Mouse (Mus musculus): ENCODE results near the gene Tceal5.
A peak's percentile ranks its signal among the peaks of the same experiment; 100 is the strongest.
"Not testable (repeated sequence)": the region's sequence is repeated elsewhere in the genome, so short reads cannot be mapped to it uniquely, and the experiment has no call there.

Gene Tceal5

GRCm38 (mm10) chrX:136203664-136204066, at the start of gene Tceal5:
TSS of gene Tceal5 (minus strand) at chrX:136203876.
- DNase-seq (ENCODE audit: low read depth, low spot score) = peak; percentile 78

- DNase-seq (ENCODE audit: low read depth, low spot score) = no peak
Measured at GRCm38 (mm10) chrX:136252023-136252729, 48.5 kb upstream of the Tceal5 start.

- no peak for DNase-seq (ENCODE audit: low read depth, low spot score)
Measured at GRCm38 (mm10) chrX:136249671-136250070, 46.0 kb upstream of the Tceal5 start.

- DNase-seq (ENCODE audit: low read depth, low spot score) = no peak
Measured at GRCm38 (mm10) chrX:136248811-136249210, 45.1 kb upstream of the Tceal5 start.

GRCm38 (mm10) chrX:136245521-136246071, 41.9 kb upstream of the Tceal5 start:
- no peak for DNase-seq (ENCODE audit: low read depth, low spot score)

- peak; percentile 62 for DNase-seq (ENCODE audit: low read depth, low spot score)
Measured at GRCm38 (mm10) chrX:136244574-136245229, 41.0 kb upstream of the Tceal5 start, which contains the start of gene Tceal9. TSS of gene Tceal9 (plus strand) at chrX:136245079.

GRCm38 (mm10) chrX:136243181-136243580, 39.5 kb upstream of the Tceal5 start:
- DNase-seq (ENCODE audit: low read depth, low spot score) = no peak

GRCm38 (mm10) chrX:136238118-136238517, 34.4 kb upstream of the Tceal5 start:
- DNase-seq (ENCODE audit: low read depth, low spot score) = no peak

GRCm38 (mm10) chrX:136227768-136228167, 24.1 kb upstream of the Tceal5 start:
- no peak for DNase-seq (ENCODE audit: low read depth, low spot score)

- DNase-seq (ENCODE audit: low read depth, low spot score) = no peak
Measured at GRCm38 (mm10) chrX:136223714-136224113, 20.0 kb upstream of the Tceal5 start.

GRCm38 (mm10) chrX:136216303-136216702, 12.6 kb upstream of the Tceal5 start:
- no peak for DNase-seq (ENCODE audit: low read depth, low spot score)

GRCm38 (mm10) chrX:136214729-136215677, 11.3 kb upstream of the Tceal5 start, which contains the start of the genes Tceal7 and Bex1:
TSS of gene Tceal7 (plus strand) at chrX:136214779.
TSS of gene Bex1 (minus strand) at chrX:136215513.
- DNase-seq (ENCODE audit: low read depth, low spot score) = not testable (repeated sequence)

- no peak for DNase-seq (ENCODE audit: low read depth, low spot score)
Measured at GRCm38 (mm10) chrX:136213396-136213795, 9.7 kb upstream of the Tceal5 start.

- DNase-seq (ENCODE audit: low read depth, low spot score) = no peak
Measured at GRCm38 (mm10) chrX:136204406-136204805, 730 bp upstream of the Tceal5 start.

GRCm38 (mm10) chrX:136203257-136203656, 419 bp downstream of the Tceal5 start:
- DNase-seq (ENCODE audit: low read depth, low spot score) = no peak

GRCm38 (mm10) chrX:136196873-136197272, 6.8 kb downstream of the Tceal5 start:
- DNase-seq (ENCODE audit: low read depth, low spot score) = no peak

GRCm38 (mm10) chrX:136195193-136195944, 8.3 kb downstream of the Tceal5 start:
- DNase-seq (ENCODE audit: low read depth, low spot score) = no peak

GRCm38 (mm10) chrX:136183107-136183506, 20.6 kb downstream of the Tceal5 start:
- no peak for DNase-seq (ENCODE audit: low read depth, low spot score)

- DNase-seq (ENCODE audit: low read depth, low spot score) = no peak
Measured at GRCm38 (mm10) chrX:136180897-136181553, 22.7 kb downstream of the Tceal5 start.

- no peak for DNase-seq (ENCODE audit: low read depth, low spot score)
Measured at GRCm38 (mm10) chrX:136172786-136173185, 30.9 kb downstream of the Tceal5 start.
